Comparison of ENCODE assay signal across 26 mouse cellular contexts in the genomic region with DNA sequence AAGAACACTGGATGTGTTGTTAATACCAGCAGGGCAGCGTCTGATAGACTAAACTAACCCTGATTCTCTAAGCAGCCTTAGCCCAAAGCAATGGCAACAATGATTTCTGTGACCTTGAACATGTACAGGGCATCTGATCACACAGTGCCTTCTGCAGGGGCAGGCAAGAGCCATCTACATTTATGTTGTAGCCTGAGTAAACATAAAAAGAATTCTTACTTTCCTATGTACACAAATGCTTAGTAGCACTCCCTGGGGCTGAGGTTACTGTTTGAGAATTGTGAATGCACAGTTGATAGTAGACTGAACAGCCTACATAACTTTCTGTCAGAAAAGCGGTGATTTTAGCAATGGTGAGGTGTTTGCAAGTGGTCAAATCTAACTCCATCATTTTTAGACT.
"Had no signal": no experiment of that assay in that cellular context is flagged by ENCODE, and none has a peak within 500 bp of the region (broad histone marks: within the 10 kb centered on the region; RNA-seq: fewer than 3 reads in every experiment).

No protein-coding gene starts in this region.

- H3K36me3 ChIP-seq: heart, embryonic 13.5 days; heart, embryonic 15.5 days; hindbrain, embryonic 13.5 days; hindbrain, embryonic 15.5 days; kidney, embryonic 15.5 days; limb, embryonic 12.5 days had no signal

- H3K4me1 ChIP-seq: heart, embryonic 15.5 days; hindbrain, embryonic 13.5 days; hindbrain, embryonic 15.5 days; kidney, embryonic 15.5 days had no signal

- H3K4me3 ChIP-seq: heart, adult 2 months; heart, embryonic 13.5 days; heart, embryonic 15.5 days; hindbrain, embryonic 13.5 days; hindbrain, embryonic 15.5 days; kidney, embryonic 15.5 days; left cerebral cortex, adult 2 months; limb, embryonic 12.5 days had no signal

- H3K27ac ChIP-seq: heart, adult 2 months; heart, embryonic 13.5 days; heart, embryonic 15.5 days; hindbrain, embryonic 13.5 days; hindbrain, embryonic 15.5 days; hindbrain, postnatal 0 days; kidney, embryonic 15.5 days; kidney, postnatal 0 days; left cerebral cortex, adult 2 months had no signal

- H3K9me3 ChIP-seq: heart, embryonic 13.5 days; heart, embryonic 15.5 days; hindbrain, embryonic 13.5 days; hindbrain, embryonic 15.5 days; kidney, embryonic 15.5 days; limb, embryonic 12.5 days had no signal

- H3K9ac ChIP-seq: heart, embryonic 13.5 days; heart, embryonic 15.5 days; hindbrain, embryonic 13.5 days; hindbrain, embryonic 15.5 days; kidney, embryonic 15.5 days; limb, embryonic 12.5 days had no signal

- H3K4me2 ChIP-seq: heart, embryonic 11.5 days; heart, embryonic 13.5 days; heart, embryonic 15.5 days; hindbrain, embryonic 13.5 days; hindbrain, embryonic 15.5 days; kidney, embryonic 15.5 days; limb, embryonic 12.5 days; liver, embryonic 11.5 days had no signal

- H3K27me3 ChIP-seq: heart, embryonic 13.5 days; heart, embryonic 15.5 days; hindbrain, embryonic 13.5 days; hindbrain, embryonic 15.5 days; kidney, embryonic 15.5 days; limb, embryonic 12.5 days had no signal

- ATAC-seq: hindbrain, postnatal 0 days; intestine, embryonic 16.5 days had no signal

- DNase-seq: gastrocnemius, postnatal 10 days; gastrocnemius, postnatal 25 days; heart, adult 11 months; heart, adult 2 months; heart, postnatal 14 days; heart, postnatal 36 days; kidney, adult 11 months; kidney, adult 2 months; kidney, adult 9 months; kidney, postnatal 14 days; kidney, postnatal 36 days; layer of hippocampus, adult 9-11 months; layer of hippocampus, postnatal 36 days; liver had no signal
